Mouse (Mus musculus) left cerebral cortex, postnatal 4 days (tissue): ENCODE results near the gene S100a6. TPM values are rescaled to one million over a fixed set of nuclear protein-coding genes. Genes with fewer than 3 reads are reported as not detected.

Experiments used
- DNase-seq: peaks from one replicate; pipeline ENCODE4 v3.0.0-alpha.2; 2022
- intact Hi-C: fragments of 180-260 bp; cut with DNase I; formaldehyde crosslinking; loops from one replicate; pipeline ENCODE4 v1.15.1; 2025
- total RNA-seq, 2 experiments: library from RNA; stranded (reverse); gene quantifications; 2 replicates each; pipeline ENCODE4 v1.2.3; 2021

S100a6 gene
- total RNA-seq, 2 experiments from 2014 or later = 13.1 to 20.7 TPM

DNA sequence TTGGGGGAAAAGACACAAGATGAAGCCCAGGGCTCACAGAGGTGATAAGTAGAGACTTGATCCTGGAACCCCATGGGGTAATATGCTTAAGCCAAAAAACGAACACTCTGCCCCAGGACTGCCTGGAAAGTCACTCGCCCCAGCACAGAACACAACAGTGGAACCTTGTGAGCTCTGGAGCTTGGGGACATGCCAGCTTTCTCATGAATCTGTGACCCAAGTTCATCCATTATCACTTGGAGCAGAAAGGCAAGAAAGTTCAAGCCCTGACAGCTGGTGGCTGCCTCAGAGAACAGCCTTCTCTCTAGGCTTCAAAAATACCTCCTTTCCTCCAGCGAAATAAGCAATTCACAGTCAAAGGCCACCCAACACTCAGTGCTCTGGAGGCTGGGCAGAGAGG, 13.3 kb upstream of the S100a6 start:
- intact Hi-C loops = no loop called here
- no peak for DNase-seq

DNA sequence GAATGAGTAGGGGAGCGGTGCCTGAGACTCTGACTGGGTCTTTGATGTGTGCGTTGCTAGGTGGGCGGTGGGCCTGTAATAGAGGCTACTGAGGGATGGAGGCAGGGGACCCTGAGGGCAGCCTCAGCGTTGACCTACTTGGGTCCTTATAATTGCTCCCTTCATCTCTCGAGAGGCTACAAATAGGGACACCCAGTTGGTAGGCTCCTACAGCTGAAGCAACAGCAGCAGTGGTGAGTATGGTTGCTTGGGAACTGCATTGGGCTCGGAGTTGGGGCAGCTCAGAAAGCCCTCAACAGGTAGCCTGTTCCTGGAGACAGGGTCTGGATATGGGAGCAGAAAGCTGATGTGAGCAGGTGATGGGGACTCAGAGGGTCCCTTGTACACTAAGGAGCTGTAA, 12.6 kb upstream of the S100a6 start:
- DNase-seq = no peak
- intact Hi-C loops = no loop called here

DNA sequence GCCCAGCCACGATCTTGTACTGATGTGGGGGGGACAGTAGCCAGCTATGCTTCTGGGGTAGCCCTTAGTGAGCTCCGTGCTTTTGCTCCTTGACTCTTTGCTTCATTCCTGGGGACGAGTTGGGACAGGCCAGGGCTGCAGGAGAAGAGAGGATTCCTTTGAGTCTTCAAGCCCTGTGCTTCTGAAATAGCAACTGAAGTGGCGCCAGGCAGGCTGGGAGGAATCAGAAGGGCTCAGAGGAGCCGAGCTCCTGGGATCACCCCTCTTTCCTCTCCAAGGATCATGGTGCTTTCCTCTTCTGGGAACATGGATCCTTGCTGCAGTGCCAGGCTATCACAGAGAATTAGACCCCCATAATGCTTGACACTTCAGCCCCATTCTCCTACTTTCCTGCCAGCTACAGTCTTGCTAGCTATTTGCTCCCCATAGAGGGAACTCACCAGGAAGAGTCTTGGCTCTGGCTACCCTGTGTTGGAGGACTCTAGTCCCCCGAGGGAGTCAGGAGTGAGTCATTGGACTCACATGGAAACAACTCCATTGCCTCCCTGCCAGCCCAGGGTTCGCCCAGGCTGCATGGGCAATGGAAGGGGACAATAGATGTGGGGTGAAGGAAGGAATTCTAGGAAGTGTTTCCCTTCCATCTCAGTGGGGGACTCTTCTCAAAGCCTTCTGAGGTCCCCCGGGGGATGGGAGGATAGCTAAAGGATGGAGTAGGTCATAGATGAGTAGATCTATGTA, 12.1 kb upstream of the S100a6 start:
- no peak for DNase-seq
- intact Hi-C loops = no loop called here

DNA sequence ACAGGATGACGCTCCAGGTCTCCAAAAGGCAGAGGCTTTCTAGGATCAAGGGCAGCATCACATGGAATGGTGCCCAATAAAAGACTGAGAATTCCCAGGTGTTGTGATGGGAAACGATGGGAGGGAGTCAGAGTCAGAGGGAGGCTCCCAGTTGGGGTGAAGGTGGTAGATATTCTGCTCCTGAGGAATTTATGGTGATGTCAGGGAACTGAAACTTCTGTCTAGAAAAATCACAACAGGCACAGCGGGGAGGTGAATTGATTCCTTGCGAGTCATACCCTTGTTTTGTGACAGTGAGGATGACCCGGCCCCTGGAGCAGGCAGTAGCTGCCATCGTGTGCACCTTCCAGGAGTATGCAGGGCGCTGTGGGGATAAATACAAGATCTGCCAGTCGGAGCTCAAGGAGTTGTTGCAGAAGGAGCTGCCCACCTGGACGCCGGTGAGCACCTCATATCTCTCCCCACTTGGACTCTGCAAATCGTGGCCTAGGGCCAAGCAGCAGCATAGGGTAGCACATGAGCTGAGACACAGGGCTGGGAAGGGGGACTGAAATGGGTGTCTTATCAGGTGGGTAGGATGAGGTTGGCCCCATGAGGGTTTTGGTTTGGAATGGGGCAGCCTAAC, 11.1 kb upstream of the S100a6 start, which contains the start of gene Gm42674:
Gene Gm42674 (plus strand): TSS at position 419 of the 625 bp plus-strand sequence.
- intact Hi-C loops = no loop called here
- DNase-seq = no peak

DNA sequence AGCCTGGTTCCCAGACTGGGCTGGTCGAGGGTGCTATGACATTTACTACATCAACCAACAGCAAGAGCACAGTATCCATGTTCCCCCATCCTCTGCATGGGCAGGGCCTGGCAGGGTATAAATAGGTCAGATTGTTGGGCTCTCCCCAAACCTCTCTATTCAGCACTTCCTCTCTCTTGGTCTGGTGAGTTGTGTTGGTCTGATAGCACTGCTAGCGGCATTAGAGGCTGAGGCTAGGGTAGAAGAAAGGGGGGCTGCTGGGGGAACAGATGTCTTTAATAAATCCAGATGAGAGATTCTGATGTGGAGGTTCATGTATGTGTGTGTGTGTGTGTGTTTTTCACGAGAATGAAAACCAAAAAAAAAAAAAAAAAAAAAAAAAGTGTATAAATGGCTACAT, 9.1 kb upstream of the S100a6 start, which contains the start of gene S100a4:
Gene S100a4 (plus strand): TSS at position 149 of the 400 bp plus-strand sequence.
- intact Hi-C loops = no loop called here

DNA sequence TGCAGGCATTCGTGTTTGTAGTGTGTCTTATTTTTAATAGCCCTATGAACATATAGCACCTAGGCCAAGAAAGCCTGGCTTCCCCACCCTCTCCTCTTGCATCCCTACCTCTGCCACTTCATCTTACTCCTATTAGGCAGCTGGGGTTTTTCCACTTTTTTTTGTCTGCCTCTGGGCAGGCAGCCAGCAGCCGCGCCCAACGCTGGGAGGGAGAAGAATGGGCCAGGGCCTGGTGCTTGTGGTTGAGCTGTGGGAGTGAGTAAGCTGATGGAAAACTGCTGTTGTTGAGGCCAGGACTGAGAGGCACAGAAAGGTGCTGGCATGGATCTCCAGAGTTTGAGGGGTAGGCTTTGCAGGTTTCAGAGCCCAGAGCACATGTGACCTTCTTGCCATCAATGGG, 8.3 kb upstream of the S100a6 start:
- DNase-seq = peak; percentile 45
- intact Hi-C loops = no loop called here

More for the DNA sequence above, 9.1 kb upstream of the S100a6 start, which contains the start of gene S100a4:
- DNase-seq = no peak

DNA sequence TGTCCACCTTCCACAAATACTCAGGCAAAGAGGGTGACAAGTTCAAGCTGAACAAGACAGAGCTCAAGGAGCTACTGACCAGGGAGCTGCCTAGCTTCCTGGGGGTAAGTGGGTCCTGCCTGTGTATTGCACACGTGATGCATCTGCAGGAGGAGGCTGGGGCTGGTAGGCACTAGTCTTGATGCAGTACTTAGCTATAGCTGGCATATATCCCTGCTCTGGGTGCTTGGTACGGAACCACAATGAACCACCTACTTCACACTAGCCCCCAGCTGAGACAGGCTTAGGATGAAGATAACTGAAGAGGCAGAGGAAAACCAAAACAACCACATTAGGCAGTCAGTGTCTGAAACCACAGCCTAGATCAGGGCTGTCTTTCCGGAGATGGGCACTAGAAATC, 7.6 kb upstream of the S100a6 start:
- DNase-seq = no peak
- intact Hi-C loops = no loop called here

DNA sequence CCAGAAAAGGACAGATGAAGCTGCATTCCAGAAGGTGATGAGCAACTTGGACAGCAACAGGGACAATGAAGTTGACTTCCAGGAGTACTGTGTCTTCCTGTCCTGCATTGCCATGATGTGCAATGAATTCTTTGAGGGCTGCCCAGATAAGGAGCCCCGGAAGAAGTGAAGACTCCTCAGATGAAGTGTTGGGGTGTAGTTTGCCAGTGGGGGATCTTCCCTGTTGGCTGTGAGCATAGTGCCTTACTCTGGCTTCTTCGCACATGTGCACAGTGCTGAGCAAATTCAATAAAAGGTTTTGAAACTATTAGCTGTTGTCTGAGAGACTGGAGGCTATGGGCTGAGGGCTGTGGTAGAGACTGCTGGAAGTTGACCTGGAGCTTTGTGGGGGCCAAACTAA, 6.9 kb upstream of the S100a6 start:
- DNase-seq = no peak
- intact Hi-C loops = no loop called here

DNA sequence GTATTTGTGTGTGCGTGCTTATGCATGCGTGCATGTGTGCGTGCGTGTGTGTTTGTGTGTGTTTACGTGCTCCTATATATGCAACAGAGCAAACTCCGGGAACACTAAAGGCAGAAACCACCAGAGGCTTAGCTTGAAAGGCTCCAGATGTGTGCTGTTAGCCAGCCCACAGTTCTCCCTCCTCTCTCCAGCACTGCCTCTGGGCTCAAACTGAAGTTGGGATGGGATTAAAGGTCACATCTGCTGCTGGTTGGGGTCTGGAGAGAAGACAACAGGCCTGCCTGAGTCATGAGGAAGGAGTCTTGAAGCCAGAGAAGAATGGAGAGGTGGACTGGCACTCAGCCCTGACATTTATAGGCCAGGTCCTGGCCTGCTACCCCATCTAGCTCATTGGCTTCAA, 6.5 kb upstream of the S100a6 start:
- intact Hi-C loops = no loop called here
- DNase-seq = no peak

DNA sequence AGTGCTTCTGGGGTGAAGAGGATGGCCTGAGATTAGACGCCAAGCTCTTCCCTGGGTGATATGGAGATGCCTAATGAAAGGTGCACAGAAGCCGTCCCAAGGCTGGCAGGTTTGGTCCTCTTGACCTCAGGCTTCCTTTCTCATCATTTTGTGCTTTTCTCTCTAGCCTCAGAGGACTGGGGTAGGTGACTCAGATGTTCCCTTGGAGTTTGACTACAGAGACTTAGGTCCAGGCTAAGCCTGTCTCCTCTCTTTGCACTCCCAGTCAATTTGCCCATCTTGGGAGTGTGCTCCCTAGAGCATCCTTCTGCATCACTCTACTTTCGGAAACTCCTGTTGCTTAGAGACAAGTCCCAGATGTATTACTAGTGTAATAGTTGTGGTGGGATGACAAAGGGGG, 5.3 kb upstream of the S100a6 start:
- intact Hi-C loops = no loop called here
- DNase-seq = no peak

DNA sequence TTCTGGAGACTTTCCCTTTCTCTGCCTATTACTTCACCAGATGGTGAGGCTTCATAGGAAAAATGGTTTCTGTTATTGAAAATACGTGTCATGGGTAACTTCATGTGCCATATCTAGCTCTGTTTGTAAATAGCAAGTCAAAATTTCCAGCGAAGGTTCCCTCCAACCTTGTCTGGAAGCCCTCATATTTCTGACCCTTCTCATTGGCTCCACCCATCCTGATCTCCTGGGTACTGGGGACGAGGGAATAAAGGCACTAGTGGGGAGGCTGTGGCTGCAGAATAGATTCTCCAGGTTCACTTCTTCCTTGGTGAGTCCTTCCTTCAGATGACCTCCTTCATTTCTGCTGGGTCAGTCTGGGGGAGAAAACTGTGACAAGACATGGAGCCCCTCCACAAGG, 4.5 kb upstream of the S100a6 start, which contains the start of gene S100a5:
Gene S100a5 (plus strand): TSS at position 301 of the 400 bp plus-strand sequence.
- no peak for DNase-seq
- intact Hi-C loops = no loop called here

DNA sequence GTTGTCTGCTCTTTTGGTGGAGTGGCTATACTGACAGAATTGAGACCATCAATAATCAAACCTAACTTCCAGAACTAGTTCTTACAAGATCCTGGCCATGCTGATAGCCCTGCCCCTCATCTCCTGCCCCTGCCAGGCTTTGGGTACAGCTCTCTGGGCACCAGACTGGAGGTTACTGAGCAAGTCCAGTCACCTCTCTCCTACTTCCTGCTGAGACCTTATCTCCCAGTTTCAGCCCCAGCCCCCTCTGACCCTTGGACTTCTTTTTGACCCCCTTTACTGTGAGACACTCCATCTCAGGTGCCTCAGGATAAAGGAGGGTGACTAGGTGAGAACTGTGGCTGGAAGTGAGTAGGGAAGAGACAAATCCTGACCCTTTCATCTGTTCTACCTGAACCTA, 3.6 kb upstream of the S100a6 start:
- DNase-seq = no peak
- intact Hi-C loops = no loop called here

DNA sequence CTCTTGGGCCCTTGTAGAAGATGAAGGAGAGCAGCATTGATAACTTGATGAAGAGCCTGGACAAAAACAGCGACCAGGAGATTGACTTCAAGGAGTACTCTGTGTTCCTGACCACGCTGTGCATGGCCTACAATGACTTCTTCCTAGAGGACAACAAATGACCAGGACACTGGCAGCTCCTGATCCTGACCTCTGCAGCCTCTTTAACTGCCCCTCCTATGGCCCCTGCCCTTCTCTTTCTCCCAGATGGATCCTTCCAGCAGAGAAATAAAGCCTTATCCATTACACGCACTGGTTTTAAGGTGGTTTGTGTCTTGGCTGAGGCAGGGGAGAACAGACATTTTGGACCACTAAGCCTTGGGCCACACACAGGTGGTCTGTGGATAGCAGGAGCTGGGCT, 1.2 kb upstream of the S100a6 start:
- DNase-seq = no peak
- intact Hi-C loops = no loop called here

DNA sequence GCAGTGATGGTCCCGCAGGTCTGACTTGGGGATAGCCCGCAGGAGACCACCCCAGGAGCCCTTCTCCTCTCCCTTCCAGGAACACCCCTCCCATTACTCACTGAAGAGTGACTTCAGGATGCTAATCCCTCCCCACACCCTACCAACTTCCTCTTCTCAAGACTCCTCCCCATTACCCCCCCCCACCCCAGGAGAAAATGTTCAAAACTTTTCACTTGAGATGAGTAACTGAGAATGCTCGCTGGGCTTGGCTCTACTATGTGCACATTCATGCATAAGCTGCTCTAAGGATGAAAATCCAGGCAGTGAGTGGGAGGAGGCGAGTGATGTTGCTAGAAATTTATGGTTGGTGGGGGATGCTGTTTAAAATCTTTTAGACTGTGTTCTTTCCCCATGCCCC, 621 bp upstream of the S100a6 start:
- intact Hi-C loops = no loop called here
- no peak for DNase-seq

DNA sequence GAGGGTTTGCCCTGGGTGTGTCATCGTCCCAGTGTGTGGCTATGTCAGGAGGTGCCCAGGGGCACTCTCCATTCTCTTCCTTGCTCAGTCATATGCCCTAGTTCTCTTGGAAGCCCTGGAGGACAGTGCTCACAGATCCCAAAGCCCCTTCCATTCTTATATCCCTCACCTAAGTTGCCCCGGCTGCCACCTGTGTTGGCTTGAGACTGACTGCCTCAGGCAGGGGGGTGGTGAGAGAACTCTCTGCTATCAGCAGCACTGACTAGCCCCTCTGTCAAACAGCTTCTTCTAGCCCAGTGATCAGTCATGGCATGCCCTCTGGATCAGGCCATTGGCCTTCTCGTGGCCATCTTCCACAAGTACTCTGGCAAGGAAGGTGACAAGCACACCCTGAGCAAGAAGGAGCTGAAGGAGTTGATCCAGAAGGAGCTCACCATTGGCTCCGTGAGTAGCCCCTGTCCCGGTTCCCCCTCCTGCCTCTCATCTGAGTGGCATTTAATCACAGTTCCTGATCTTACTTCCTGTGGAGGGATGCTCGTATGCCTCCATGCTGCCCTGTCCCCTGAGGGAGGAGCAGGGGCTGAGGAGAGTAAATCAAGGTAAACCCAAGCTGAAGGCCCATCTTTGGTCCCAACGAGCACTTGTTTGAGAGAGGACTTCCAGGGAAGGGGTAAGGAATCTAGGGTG, 922 bp downstream of the S100a6 start:
- intact Hi-C loops = no loop called here
- no peak for DNase-seq

DNA sequence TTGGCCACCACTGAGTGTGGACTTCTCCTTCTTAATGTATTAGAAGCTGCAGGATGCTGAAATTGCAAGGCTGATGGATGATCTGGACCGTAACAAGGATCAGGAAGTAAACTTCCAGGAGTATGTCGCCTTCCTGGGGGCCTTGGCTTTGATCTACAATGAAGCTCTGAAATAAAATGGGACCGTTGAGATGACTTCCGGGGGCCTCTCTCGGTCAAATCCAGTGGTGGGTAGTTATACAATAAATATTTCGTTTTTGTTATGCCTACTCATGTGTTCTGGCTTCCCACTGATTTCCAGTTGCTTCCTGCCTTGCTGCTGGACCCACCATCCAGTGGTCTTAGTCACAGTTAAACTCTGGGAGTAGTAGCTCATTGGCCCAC, 1.5 kb downstream of the S100a6 start:
- DNase-seq = no peak
- intact Hi-C loops = no loop called here

DNA sequence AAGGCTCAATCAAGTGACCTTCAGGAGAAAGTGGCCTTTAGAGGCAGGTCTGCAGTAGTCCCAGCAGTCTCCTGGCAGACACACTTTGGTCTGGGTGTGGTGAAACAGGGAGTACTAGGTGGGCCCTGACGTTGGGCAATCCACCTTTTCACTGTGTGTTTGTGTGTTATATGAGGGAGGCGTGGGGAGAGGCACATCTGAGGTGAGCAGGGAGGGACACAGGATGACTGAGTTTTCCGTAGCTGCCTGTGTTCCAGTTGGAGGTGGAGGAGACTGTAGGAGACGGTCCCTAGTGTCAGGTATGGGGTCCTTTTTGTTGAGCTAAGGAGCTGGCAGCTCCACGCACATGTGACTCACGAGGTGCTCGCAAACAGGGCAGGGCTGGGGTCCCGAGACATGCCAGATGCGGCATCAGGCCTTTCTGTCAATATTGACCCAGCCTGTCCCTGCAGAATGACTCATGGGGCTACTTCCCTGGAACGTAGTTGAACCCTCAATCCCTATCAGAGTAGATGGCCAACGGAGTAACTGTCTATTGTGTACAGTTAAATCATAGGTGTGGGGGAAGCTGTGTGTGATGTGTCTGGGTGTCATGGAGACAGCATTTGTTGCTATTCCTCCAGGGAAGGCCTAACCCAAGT, 2.0 kb downstream of the S100a6 start:
- intact Hi-C loops = no loop called here
- no peak for DNase-seq

DNA sequence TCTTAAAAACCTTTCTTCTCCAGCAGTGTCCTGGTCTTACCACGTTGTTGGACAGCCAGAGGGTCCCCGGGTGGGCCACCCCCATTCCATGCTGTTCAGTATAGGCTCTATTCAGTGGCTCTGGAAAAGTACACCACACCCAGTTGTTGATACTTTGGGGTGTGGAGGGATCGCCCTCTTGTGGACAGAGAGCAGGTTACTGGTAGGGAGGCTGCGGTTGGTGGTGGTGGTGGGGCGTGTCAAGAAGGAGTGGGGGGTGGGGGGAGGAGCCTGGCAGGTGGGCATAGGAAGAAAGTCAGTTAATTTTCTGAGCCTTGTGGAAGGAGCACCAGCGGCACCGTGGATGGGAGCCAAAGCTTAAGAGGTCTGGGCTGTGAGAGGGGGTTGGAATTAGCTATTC, 2.7 kb downstream of the S100a6 start:
- intact Hi-C loops = no loop called here

DNA sequence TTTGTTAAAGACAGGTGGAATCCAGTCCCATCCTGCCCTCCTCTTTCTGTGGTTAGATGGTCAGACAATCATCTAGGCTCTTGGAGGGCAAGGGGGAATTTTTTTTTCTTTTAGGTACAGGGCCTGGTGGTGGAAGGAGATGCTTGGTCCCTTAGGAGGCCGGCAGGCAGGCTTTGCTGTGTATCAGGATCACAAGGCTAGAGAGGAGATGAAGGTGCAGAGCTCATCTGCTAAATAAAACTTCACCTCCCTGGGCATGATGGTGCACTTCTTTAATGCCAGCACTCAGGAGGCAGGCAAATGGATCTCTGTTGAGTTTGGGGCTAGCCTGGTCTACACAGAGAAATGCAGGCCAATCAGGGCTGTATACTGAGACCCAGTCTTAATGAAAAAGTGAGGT, 3.2 kb downstream of the S100a6 start:
- DNase-seq = no peak
- intact Hi-C loops = no loop called here

More for the DNA sequence above, 2.7 kb downstream of the S100a6 start:
- peak; percentile 69 for DNase-seq

DNA sequence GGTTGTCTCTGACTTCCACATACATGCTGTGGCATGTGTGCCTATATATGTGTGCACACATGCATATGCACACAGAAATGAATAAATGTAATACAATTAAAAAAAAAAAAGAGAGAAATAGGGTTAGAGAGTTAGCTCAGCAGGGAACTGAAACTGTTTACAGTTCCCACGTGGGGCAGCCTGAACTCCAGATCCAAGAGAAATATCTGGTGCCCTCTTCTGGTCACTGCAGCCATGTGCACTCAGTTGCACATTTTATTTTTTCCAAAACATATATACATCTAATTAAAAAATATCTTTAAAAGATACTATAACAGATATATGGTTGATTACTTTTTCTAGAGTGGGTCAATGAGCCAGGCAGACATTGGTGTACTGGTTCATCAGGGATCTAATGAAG, 4.9 kb downstream of the S100a6 start:
- intact Hi-C loops = no loop called here
- DNase-seq = no peak

DNA sequence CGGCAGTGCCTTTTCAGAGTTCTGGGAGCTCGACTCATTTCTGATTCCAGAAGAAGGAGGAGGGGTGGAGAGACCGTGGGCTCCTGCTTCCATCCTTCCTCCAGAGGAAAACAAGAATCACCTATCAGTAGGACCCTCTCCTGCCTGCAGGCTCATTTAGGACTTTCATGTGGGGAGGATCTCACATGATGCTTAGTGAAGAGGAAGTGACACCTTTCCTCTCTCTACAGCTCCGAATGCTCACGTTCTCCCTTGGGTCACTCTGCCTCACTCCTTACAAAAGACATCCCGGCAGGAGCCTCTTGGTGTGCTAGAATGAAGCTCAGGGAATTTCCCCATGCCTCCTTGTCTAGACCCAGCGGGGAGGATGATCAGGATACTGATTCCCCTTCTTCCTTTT, 8.9 kb downstream of the S100a6 start:
- DNase-seq = no peak
- intact Hi-C loops = loop anchor here (10.0 kb wide), 1 partner anchor 117 kb away; the partner anchor contains the start of gene Chtop
